Mouse (Mus musculus): ENCODE results near the gene Tln1. TPM values are rescaled to one million over a fixed set of nuclear protein-coding genes. Genes with fewer than 3 reads are reported as not detected.

Gene Tln1
- 59.3 and 60.4 TPM in 2 replicates for total RNA-seq (2012; rRNA removed)
- 22.3 and 22.7 TPM in 2 replicates for total RNA-seq (2014; rRNA removed)
- 50.1 and 69.2 TPM in 2 replicates for polyA plus RNA-seq (2012; ENCODE audit: insufficient read length, low read depth)

GRCm38 (mm10) chr4:43561997-43562768 lies at the start of gene Tln1, which contains the start of gene Creb3:
TSS of gene Tln1 (minus strand) at chr4:43562691.
TSS of gene Creb3 (plus strand) at chr4:43562332.
- H3K9ac ChIP-seq (ENCODE audit: insufficient read depth, low read depth), result peak within 1 kb of the TSS; percentile 94
- DNase-seq (ENCODE audit: extremely low read depth), result peak; percentile 96
- H3K9me3 ChIP-seq (replicated peaks; ENCODE audit: low read length), result no peaks in the 10 kb centered on the region
- no peaks in the 10 kb centered on the region for H3K27me3 ChIP-seq (replicated peaks)
- H3K4me1 ChIP-seq (ENCODE audit: control insufficient read depth in 1 of 2, insufficient read depth in 2 of 2), result peaks cover 20 to 47% of the 10 kb centered on the region in 2 experiments
- peaks cover 24 to 46% of the 10 kb centered on the region in 2 experiments for H3K36me3 ChIP-seq (replicated peaks in 1 of 2; ENCODE audit: control insufficient read depth in 1 of 2, insufficient read depth in 1 of 2, low read length in 1 of 2)
- peaks cover 44% of the 10 kb centered on the region for H3K79me2 ChIP-seq (replicated peaks; ENCODE audit: control insufficient read depth, extremely low read depth, insufficient read depth, poor library complexity, severe bottlenecking)
- peak within 1 kb of the TSS; percentile 85 to 90 (median 89) for H3K4me3 ChIP-seq (replicated peaks in 1 of 3; ENCODE audit: low read depth in 2 of 3, low read length in 2 of 3, poor library complexity in 1 of 3)
- dilution Hi-C loops (cut with MboI; ENCODE audit: extremely low pct_ligation_motif_present, extremely low pct_unique_long_range_greater_than_20kb, low sequenced_read_pairs), result no loop called here
- peak within 1 kb of the TSS; percentile 92 for H3K4me2 ChIP-seq (ENCODE audit: insufficient read depth, low read depth, poor library complexity, severe bottlenecking)
- peak within 1 kb of the TSS; percentile 86 for H3K27ac ChIP-seq (ENCODE audit: insufficient read depth, low read depth)
- in situ Hi-C loops (cut with MboI; ENCODE audit: low pct_ligation_motif_present, low pct_unique_long_range_greater_than_20kb, low sequenced_read_pairs), result loop anchor here (25.0 kb wide), 1 partner anchor 550 kb away; the partner anchor contains the start of genes Fancg and Vcp
- TF ChIP-seq UBTF (IDR thresholded peaks at IDR 0.05; ENCODE audit: low read depth, low read length) (peak; percentile 88), GABPA (IDR thresholded peaks at IDR 0.05; ENCODE audit: insufficient replicate concordance, low read depth, low read length) (peak; percentile 66), KAT2A (IDR thresholded peaks at IDR 0.05; ENCODE audit: insufficient replicate concordance, low read length) (peak; percentile 93; the same call in 1 of the 2 replicates), IRF4 (IDR thresholded peaks at IDR 0.05; ENCODE audit: low read depth, low read length) (no peak; the same call in 1 of the 2 replicates), RCOR1 (conservative IDR thresholded peaks at IDR 0.05; ENCODE audit: low read depth, low read length) (peak; percentile 48; the same call in 1 of the 2 replicates), ZMIZ1 (IDR thresholded peaks at IDR 0.05; ENCODE audit: low read depth, low read length) (peak; percentile 67), JUN (IDR thresholded peaks at IDR 0.05; ENCODE audit: insufficient read depth, low read depth, low read length) (no peak), PAX5 (IDR thresholded peaks at IDR 0.05; ENCODE audit: low read length) (no peak), MAZ (IDR thresholded peaks at IDR 0.05; ENCODE audit: low read depth, low read length) (peak; percentile 92), RAD21 (IDR thresholded peaks at IDR 0.05; ENCODE audit: low read depth, low read length) (no peak), MAX (IDR thresholded peaks at IDR 0.05; ENCODE audit: low read length) (peak; percentile 36; the same call in 1 of the 2 replicates), MAFK (IDR thresholded peaks at IDR 0.05; ENCODE audit: insufficient replicate concordance, low read length) (no peak), MXI1 (IDR thresholded peaks at IDR 0.05; ENCODE audit: low read depth, low read length) (peak; percentile 79), POLR2AphosphoS2 (IDR thresholded peaks at IDR 0.05; ENCODE audit: low read depth, low read length) (peak; percentile 45; the same call in 1 of the 2 replicates), CHD2 (IDR thresholded peaks at IDR 0.05; ENCODE audit: low read length) (peak; percentile 72; the same call in 1 of the 2 replicates), TBP (conservative IDR thresholded peaks at IDR 0.05; ENCODE audit: low read depth, low read length) (no peak), CTCF (conservative IDR thresholded peaks at IDR 0.05 in 1 of 2, IDR thresholded peaks at IDR 0.05 in 1 of 2; ENCODE audit: low read depth in 2 of 2, low read length in 2 of 2) (peak in 1 of 2 experiments; percentile 52; a peak in 2 of 4 replicates), NRF1 (IDR thresholded peaks at IDR 0.05; ENCODE audit: low read depth, low read length) (peak; percentile 32; the same call in 1 of the 2 replicates), TCF12 (IDR thresholded peaks at IDR 0.05; ENCODE audit: low read depth, low read length) (peak; percentile 69), E2F4 (IDR thresholded peaks at IDR 0.05; ENCODE audit: insufficient replicate concordance, low read depth, low read length) (peak; percentile 79; the same call in 1 of the 2 replicates), ZC3H11A (IDR thresholded peaks at IDR 0.05; ENCODE audit: low read depth, low read length) (no peak), NELFE (IDR thresholded peaks at IDR 0.05; ENCODE audit: low read depth, low read length) (peak; percentile 80), USF1 (IDR thresholded peaks at IDR 0.05; ENCODE audit: low read depth, low read length) (no peak), EP300 (IDR thresholded peaks at IDR 0.05; ENCODE audit: low read length) (no peak), MYC (IDR thresholded peaks at IDR 0.05; ENCODE audit: low read depth, low read length) (peak; percentile 68), USF2 (conservative IDR thresholded peaks at IDR 0.05; ENCODE audit: low read depth, low read length) (no peak), JUND (conservative IDR thresholded peaks at IDR 0.05; ENCODE audit: low read depth, low read length) (no peak), CHD1 (IDR thresholded peaks at IDR 0.05; ENCODE audit: low read depth, low read length) (0 out of 2 replicates have a peak, but pooled peaks have one; percentile 47), SIN3A (IDR thresholded peaks at IDR 0.05; ENCODE audit: low read length) (peak; percentile 94), HCFC1 (IDR thresholded peaks at IDR 0.05; ENCODE audit: low read depth, low read length) (peak; percentile 91), BHLHE40 (IDR thresholded peaks at IDR 0.05; ENCODE audit: low read depth, low read length) (peak; percentile 60; the same call in 1 of the 2 replicates), ZNF384 (IDR thresholded peaks at IDR 0.05; ENCODE audit: low read depth, low read length) (peak; percentile 88), ETS1 (conservative IDR thresholded peaks at IDR 0.05; ENCODE audit: low read depth, low read length) (peak; percentile 37; the same call in 1 of the 2 replicates), ZKSCAN1 (IDR thresholded peaks at IDR 0.05; ENCODE audit: borderline replicate concordance, low read depth, low read length) (no peak), POLR2A (IDR thresholded peaks at IDR 0.05; ENCODE audit: low read depth, low read length) (peak; percentile 75), SMC3 (IDR thresholded peaks at IDR 0.05; ENCODE audit: low read depth, low read length) (no peak; the same call in 1 of the 2 replicates), ELF1 (IDR thresholded peaks at IDR 0.05; ENCODE audit: low read depth, low read length) (peak; percentile 95)
